Mouse (Mus musculus): Measurements from ENCODE around the gene Olfr102. TPM values are rescaled to one million over a fixed set of nuclear protein-coding genes. Genes with fewer than 3 reads are reported as not detected.

Olfr102 gene
- total and polyA plus RNA-seq, 3 experiments = not detected

GRCm38 (mm10) chr17:37270702-37271092 is 46.2 kb downstream of the Olfr102 start (continued):
- no peak for TF ChIP-seq BHLHE40 (IDR thresholded peaks at IDR 0.05; ENCODE audit: low read depth, low read length)
- TF ChIP-seq ZNF384 (IDR thresholded peaks at IDR 0.05; ENCODE audit: low read depth, low read length) = no peak
- TF ChIP-seq TBP (conservative IDR thresholded peaks at IDR 0.05; ENCODE audit: low read depth, low read length) = peak; percentile 62; the same call in 1 of the 2 replicates
- TF ChIP-seq IRF4 (IDR thresholded peaks at IDR 0.05; ENCODE audit: low read depth, low read length) = peak; percentile 85

- dilution Hi-C loops (cut with MboI; ENCODE audit: extremely low pct_ligation_motif_present, extremely low pct_unique_long_range_greater_than_20kb, low sequenced_read_pairs) = no loop called here
- H3K9ac ChIP-seq (ENCODE audit: insufficient read depth, low read depth) = peak within 1 kb of the TSS; percentile 82
- peaks cover 21 to 38% of the 10 kb centered on the region in 2 experiments for H3K36me3 ChIP-seq (replicated peaks in 1 of 2; ENCODE audit: control insufficient read depth in 1 of 2, insufficient read depth in 1 of 2, low read length in 1 of 2)
- H3K4me1 ChIP-seq (ENCODE audit: control insufficient read depth in 1 of 2, insufficient read depth in 2 of 2) = peaks cover 6 to 38% of the 10 kb centered on the region in 2 experiments
- H3K27me3 ChIP-seq (replicated peaks) = no peaks in the 10 kb centered on the region
- TF ChIP-seq EP300 (IDR thresholded peaks at IDR 0.05; ENCODE audit: low read length) (peak; percentile 65; the same call in 1 of the 2 replicates), PAX5 (IDR thresholded peaks at IDR 0.05; ENCODE audit: low read length) (no peak), CHD2 (IDR thresholded peaks at IDR 0.05; ENCODE audit: low read length) (peak; percentile 98), MAX (IDR thresholded peaks at IDR 0.05; ENCODE audit: low read length) (peak; percentile 83), ELF1 (IDR thresholded peaks at IDR 0.05; ENCODE audit: low read depth, low read length) (peak; percentile 39; the same call in 1 of the 2 replicates), NRF1 (IDR thresholded peaks at IDR 0.05; ENCODE audit: low read depth, low read length) (no peak), MEF2A (IDR thresholded peaks at IDR 0.05; ENCODE audit: borderline replicate concordance, low read depth, low read length) (peak; percentile 34; the same call in 1 of the 2 replicates), IRF4 (IDR thresholded peaks at IDR 0.05; ENCODE audit: low read depth, low read length) (peak; percentile 95), SIN3A (IDR thresholded peaks at IDR 0.05; ENCODE audit: low read length) (no peak; the same call in 1 of the 2 replicates), ZMIZ1 (IDR thresholded peaks at IDR 0.05; ENCODE audit: low read depth, low read length) (0 out of 2 replicates have a peak, but pooled peaks have one; percentile 25), MYC (IDR thresholded peaks at IDR 0.05; ENCODE audit: low read depth, low read length) (no peak; the same call in none of the 2 replicates), JUND (conservative IDR thresholded peaks at IDR 0.05; ENCODE audit: low read depth, low read length) (peak; percentile 39; the same call in 1 of the 2 replicates), MAZ (IDR thresholded peaks at IDR 0.05; ENCODE audit: low read depth, low read length) (no peak), ZKSCAN1 (IDR thresholded peaks at IDR 0.05; ENCODE audit: borderline replicate concordance, low read depth, low read length) (no peak; the same call in 1 of the 2 replicates), HCFC1 (IDR thresholded peaks at IDR 0.05; ENCODE audit: low read depth, low read length) (peak; percentile 21; the same call in 1 of the 2 replicates), TCF12 (IDR thresholded peaks at IDR 0.05; ENCODE audit: low read depth, low read length) (peak; percentile 59; the same call in 1 of the 2 replicates), NELFE (IDR thresholded peaks at IDR 0.05; ENCODE audit: low read depth, low read length) (peak; percentile 31; the same call in 1 of the 2 replicates), MAFK (IDR thresholded peaks at IDR 0.05; ENCODE audit: insufficient replicate concordance, low read length) (no peak), TBP (conservative IDR thresholded peaks at IDR 0.05; ENCODE audit: low read depth, low read length) (peak; percentile 61; the same call in 1 of the 2 replicates), RAD21 (IDR thresholded peaks at IDR 0.05; ENCODE audit: low read depth, low read length) (no peak), GABPA (IDR thresholded peaks at IDR 0.05; ENCODE audit: insufficient replicate concordance, low read depth, low read length) (no peak), CHD1 (IDR thresholded peaks at IDR 0.05; ENCODE audit: low read depth, low read length) (no peak; the same call in 1 of the 2 replicates), CTCF (conservative IDR thresholded peaks at IDR 0.05 in 1 of 2, IDR thresholded peaks at IDR 0.05 in 1 of 2; ENCODE audit: low read depth in 2 of 2, low read length in 2 of 2) (no peak), POLR2A (IDR thresholded peaks at IDR 0.05; ENCODE audit: low read depth, low read length) (peak; percentile 50), JUN (IDR thresholded peaks at IDR 0.05; ENCODE audit: insufficient read depth, low read depth, low read length) (no peak), UBTF (IDR thresholded peaks at IDR 0.05; ENCODE audit: low read depth, low read length) (no peak), POLR2AphosphoS2 (IDR thresholded peaks at IDR 0.05; ENCODE audit: low read depth, low read length) (peak; percentile 58; the same call in 1 of the 2 replicates), BHLHE40 (IDR thresholded peaks at IDR 0.05; ENCODE audit: low read depth, low read length) (peak; percentile 21), ETS1 (conservative IDR thresholded peaks at IDR 0.05; ENCODE audit: low read depth, low read length) (peak; percentile 67), RCOR1 (conservative IDR thresholded peaks at IDR 0.05; ENCODE audit: low read depth, low read length) (0 out of 2 replicates have a peak, but pooled peaks have one; percentile 43)
- peaks cover 27% of the 10 kb centered on the region for H3K79me2 ChIP-seq (replicated peaks; ENCODE audit: control insufficient read depth, extremely low read depth, insufficient read depth, poor library complexity, severe bottlenecking)
- in situ Hi-C loops (cut with MboI; ENCODE audit: low pct_ligation_motif_present, low pct_unique_long_range_greater_than_20kb, low sequenced_read_pairs) = no loop called here
- peak; percentile 95 for DNase-seq (ENCODE audit: extremely low read depth)
- peak within 1 kb of the TSS; percentile 86 for H3K27ac ChIP-seq (ENCODE audit: insufficient read depth, low read depth)
- H3K4me3 ChIP-seq (replicated peaks in 1 of 3; ENCODE audit: low read depth in 2 of 3, low read length in 2 of 3, poor library complexity in 1 of 3) = peak within 1 kb of the TSS; percentile 76 to 90 (median 80)
- H3K9me3 ChIP-seq (replicated peaks; ENCODE audit: low read length) = no peaks in the 10 kb centered on the region
- peak within 1 kb of the TSS; percentile 60 for H3K4me2 ChIP-seq (ENCODE audit: insufficient read depth, low read depth, poor library complexity, severe bottlenecking)
These were observed 46.7 kb downstream of the Olfr102 start, which contains the start of gene H2-M3 for GRCm38 (mm10) chr17:37270058-37270701. Gene H2-M3, plus strand, starts transcription at chr17:37270220.
